Mouse (Mus musculus) CD4-positive helper T cell, adult 2 months (primary cell): ENCODE results near the gene Myo1d.

Experiments used
- DNase-seq: peaks from one replicate; pipeline ENCODE4 v3.0.0-alpha.2; 2012; ENCODE audit warnings: low read depth, missing footprints, low spot score

Gene Myo1d

DNA sequence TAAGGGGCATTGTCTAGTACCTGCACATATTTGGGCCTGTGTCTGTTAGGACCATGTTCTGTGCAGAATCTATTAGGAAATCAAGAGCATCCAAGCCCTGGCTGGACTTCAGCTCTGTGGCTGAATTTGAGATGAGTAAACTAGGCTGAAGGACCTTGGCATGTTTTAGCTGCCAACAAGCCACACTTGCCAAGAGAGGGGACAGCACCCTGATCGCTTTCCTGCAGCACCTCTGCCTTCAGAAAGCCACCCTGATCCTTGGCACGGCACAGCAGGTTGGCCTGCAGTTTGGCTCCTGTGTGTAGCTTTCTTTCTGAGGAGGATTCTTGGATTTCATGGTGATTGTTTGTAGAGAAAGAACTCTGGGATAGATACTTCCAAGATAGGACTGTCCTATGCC, 1.7 kb upstream of the Myo1d start:
- no peak for DNase-seq

DNA sequence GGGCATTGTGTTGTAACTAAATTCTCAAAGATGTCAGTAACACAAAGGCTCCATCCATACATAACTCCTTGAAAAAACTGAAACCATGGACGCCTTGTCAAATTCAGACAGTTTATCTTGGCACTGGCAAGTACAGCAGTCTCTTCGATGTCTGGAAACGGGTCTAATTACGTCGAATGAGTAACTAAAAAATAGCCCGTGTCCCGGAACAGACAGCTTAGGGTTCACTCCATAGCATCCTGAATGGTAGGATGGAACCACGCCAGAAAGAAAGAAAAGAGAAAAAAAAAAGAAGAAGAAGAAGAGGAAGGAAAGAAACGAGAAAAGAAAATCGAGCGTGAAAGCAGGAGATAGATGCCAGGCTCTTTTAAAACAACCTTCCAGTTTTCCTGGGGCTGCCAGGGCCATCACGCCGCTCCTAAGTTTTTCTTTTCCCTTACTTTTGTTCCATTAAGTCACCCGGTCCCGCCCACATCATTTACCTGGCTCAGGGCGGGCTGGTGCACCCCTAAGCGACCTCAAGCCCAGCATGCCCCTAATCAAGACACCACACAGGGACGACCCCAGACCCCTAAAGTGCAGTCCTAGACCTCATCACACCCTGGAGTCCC, 804 bp downstream of the Myo1d start:
- no peak for DNase-seq

DNA sequence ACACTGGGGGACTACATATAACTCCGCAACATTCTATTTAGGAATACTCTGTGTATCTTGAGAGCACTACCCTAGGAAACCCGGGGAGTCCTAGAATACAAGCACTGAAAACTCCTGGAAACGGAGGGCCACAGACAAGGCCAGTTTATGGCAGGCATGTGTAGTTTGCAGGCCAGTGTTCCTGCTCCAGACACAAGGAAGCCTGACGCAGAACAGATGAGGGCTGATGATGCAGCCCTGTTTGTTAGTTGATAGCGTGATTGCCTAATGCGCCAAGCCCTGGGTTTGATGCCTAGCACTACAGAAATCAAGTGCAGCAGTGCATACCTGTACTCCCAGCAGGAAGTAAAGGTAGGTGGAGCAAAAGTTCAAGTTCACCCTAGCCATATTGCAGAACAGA, 1.7 kb downstream of the Myo1d start:
- DNase-seq, result no peak

DNA sequence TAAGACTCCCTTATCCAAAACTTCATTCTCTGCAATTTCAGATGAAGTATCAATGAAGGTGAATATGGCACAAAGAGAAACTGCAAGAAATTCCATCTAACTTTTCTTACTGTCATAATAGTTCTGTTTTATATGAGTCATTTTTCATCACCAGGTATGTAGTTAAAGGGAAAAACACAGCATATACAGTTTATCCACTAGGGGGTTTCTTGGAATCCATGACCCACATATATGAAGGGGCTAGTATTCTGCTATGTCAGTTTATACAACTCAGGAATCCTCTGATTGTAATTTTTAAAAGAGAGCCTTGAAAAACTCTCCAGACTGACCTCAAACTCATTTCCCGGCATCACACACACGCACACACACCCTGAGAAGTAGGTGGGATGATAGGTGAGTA, 2.1 kb downstream of the Myo1d start:
- DNase-seq, result no peak

DNA sequence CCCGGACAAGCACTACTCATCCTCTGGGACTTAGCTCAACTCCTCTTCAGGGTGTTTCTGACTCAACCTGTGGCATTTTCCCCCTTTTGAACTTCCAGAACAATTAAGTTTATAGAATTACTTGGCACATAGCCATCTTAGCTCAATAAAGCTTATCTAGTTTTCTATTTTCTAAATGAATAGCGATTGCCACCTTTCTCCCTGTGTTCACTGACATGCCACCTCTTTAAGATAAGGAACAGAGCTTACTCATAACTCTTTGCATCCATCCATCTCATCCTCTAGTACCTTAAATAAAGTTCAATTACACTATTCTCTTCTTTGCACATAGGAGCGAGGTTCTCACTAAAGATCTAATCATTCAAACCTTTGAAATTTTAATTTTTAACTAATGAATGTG, 4.3 kb downstream of the Myo1d start:
- DNase-seq, result no peak

DNA sequence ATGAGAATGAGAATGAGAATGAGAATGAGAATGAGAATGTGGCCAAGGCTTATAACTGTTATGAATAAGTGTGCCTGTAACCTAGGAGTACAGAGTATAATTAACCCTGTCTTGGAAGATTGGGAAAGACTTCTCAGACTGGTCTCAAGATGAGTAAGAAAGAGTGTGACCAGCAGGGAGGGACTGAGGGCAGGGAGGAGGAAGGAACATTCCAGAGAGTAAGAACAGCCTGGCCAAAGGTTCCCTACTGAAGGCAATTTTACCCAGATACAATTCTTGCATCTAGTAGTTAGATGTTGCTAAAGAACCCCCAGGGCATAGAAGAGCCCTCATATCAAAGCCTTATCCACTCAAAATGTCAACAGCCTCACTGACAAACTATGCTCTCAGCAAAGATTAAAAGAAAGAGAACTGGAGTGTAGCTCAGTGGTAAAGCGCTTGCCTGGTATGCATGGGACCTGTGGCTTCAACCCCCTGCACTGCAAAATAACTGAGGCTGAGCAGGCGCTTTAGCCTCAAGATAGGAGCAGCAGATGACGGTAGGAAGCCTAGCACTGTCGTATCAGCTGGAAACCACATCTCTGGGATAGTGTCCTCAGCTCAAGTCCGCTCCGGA, 7.1 kb downstream of the Myo1d start:
- DNase-seq, result no peak

DNA sequence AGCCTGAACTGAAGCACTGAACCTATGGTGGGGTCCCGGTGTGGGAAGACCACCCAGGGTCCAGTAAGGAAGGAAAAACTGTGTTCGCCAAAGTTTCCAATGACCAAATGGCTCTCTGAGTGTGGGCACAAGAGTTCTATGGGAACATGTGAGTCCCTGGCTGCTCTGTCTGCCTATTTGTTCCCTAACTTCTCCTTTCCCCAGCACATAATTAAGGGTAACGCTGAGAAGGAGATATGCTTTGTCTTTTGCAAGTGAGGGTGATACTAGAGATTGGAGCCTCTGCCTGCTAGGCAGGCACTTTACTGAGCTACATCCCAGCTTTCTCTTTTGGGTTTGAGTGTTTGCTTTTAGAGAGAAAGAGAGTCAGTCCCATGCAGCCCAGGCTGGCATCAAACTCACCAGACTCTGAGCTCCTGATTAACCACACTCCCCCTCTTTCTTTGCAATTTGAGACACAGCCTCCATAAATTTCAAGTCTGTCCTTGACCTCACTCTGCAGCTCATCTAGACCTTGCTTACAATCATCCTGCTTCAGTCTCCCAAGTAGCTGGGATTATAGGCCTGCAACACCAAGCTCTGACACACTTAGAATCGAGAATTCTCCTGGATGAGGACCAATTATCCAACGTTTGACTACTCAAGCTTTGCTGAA, 8.1 kb downstream of the Myo1d start:
- DNase-seq, result no peak

DNA sequence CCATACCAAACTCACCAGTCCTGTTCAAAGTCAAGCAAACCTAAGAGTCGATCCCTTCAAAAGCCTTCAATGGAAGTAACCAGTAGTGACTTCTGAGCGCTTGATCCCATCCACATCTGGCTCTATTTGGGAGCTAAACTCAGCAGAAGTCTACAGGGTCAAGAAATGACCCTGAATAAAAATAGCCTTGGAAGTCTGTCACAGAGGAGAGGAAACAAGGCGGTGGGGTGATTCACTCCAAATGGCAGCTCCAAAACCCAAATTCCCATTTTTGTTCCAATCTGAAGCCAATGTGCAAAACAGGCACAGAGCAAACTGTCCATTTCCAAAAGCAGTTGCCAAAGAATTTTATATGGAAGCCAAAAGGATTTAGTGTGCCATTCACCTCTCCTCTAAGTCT, 8.6 kb downstream of the Myo1d start:
- DNase-seq, result no peak

DNA sequence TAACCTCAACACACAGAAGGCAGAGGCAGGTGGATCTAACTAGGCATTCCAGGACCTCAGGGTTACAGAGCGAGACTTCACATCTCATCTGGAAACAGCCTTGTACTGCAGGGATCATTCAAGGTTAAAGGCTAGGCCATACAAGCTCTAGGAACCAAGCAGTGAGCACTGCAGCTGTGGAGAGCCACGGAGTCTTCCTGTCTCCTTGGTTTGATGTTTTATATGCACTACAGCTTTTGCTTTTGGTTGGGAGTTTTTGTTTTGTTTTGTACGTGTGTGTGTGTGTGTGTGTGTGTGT, 12.6 kb downstream of the Myo1d start:
- no peak for DNase-seq

DNA sequence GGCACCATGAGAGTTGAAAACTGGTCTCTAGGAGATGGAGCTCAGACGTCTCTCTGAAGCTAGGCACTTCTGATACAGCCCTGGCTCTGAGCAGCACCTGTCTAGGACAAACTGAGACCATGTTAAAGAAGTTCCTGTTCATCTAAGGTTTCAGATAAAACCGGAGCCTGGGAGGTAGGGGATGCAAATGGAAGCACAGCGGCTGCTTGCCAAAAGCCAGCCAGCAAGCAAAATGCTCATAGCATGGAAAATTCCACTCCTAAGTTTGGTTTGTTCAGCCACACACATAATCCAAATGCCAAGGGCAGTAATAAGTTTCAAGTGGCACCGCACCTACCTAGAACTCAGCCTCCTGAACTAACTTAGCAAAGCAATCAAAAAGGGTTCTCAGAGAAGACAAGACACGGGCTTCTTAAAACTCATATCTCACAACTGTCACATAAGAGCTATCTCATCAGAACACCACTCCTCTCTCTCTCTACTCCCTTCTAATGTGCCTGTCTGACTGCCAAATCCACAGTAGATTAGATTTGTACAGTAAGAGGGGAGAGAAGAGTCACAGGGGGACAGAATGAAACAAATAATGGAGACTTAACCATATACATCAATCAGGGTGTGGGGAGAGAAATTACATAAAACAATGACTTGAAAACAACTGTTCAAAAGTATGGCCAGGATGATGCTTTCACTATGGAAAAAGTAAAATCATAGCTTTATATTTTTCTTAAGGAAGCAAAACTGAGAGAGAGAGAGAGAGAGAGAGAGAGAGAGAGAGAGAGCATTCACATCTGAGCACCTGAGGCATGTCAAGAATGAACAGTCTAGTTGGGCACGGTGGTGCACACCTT, 13.1 kb downstream of the Myo1d start:
- no peak for DNase-seq

DNA sequence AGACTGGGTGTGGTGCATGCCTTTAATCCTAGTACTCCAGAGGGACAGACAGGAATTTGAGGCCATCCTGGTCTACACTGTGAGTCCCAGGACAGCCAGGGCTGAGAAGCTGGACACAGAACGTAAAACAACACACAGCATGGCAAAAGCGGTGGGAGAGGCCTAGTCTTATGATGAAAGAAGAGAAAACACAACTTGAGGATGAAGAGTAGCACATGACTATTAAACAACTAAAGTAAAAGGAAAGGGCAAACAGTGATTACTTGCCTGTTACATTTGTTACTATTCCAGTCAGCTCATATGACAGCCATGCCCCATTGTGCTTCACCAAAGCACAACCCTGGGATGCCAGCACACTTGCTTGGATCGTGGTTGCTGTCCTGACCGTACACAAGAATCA, 13.8 kb downstream of the Myo1d start:
- DNase-seq, result no peak

DNA sequence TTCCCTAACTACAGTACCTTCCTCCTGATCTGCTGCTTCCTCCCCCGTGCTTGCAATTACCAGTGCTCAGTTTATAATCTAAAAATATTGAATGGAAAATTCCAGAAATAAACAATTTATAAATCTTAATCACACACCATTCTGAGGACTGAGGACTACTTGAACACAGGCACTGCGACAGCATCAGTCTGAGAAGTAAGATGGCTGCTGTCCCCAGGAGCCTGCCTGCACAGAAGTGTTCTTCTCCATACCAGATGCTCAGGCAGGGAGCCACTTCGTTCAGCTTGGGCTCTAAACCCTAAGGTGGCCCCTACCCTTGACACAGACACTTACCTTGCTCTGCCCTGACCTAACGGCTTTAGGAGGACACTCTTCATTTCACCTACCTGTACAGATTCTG, 17.8 kb downstream of the Myo1d start:
- no peak for DNase-seq

DNA sequence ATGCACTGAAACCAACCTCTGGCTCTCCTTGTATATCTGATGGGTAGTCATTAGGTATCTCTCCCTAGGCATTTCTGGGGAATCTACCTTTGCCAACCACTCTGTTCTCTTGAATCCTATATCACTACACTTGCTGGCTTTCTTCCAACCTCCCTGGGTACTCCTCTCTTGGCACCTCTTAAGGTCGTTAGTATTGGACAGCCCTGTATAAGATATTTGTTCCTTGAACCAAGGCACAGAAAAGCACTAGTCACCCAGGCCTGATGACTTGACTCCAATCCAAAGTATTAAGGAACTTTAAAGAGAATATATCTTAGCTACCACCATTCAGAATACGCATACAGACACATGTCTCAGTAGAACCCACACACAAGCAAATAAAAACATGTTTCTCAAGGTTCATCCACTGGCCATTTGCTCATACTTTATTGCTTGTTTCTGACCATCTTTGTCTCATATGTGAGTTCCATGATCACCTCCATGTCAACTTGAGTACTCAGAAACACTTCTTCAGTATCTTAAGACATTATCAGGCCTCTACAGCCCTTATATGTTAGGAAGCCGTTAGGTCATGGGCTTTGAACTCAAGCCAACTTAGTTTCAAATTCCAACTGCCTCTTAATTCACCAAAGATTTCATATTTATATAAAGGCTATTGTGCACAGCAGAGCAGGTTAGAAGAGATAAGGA, 18.4 kb downstream of the Myo1d start:
- no peak for DNase-seq

DNA sequence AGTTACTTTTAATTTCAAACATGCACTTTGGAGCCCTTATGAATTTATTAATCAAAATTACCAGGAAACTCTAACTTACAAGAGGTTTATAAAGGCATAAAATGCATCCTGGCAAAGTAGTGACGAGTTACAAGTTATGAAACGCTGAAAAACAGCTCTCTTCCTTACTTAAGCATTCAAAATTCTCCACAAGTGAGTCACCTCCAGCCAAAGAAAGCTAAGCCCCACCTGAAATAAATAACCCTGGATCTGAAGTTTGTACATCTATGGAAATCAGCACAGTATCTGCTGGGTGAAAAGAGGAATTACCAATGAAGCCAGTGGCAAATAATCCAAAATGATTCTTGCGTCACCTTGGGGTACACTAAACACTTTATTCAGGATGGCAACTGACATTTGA, 20.8 kb downstream of the Myo1d start:
- DNase-seq, result no peak

DNA sequence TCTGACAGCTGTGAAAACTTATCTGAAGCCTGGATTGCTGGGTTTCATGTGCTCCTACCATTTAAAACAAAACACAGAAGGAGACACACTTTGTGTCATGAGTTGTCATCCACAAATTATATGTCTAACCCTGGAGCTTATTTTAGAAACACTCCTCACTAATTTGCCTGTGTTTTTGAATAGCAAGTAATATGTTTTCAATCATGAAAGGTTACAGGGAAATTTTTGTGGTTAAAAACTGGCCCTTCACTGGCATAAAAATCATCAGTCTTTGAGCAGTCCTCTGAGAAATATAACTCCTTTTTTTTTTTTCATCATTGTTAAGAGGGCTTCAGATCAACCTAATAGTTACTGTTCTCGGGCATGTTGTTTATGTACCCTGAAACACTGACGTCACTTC, 25.6 kb downstream of the Myo1d start:
- no peak for DNase-seq

DNA sequence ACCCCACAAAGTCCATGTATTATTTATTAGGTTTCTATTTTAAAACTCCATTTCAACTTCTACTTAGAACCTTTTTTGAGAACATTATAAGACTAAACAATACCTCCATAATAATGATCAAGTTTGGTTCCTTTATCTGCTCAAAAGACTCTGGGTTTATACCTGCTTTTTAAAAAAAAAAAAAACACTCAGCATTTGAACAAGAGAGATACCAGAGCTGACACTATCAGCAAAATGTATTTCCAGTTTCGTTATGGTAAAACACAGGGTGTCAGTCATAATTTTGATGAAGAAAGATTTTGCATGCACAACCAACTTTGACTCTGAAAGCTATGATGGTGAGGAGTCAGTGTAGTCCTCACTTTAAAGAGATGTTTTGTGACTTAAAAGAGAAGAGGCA, 28.7 kb downstream of the Myo1d start:
- DNase-seq, result no peak

DNA sequence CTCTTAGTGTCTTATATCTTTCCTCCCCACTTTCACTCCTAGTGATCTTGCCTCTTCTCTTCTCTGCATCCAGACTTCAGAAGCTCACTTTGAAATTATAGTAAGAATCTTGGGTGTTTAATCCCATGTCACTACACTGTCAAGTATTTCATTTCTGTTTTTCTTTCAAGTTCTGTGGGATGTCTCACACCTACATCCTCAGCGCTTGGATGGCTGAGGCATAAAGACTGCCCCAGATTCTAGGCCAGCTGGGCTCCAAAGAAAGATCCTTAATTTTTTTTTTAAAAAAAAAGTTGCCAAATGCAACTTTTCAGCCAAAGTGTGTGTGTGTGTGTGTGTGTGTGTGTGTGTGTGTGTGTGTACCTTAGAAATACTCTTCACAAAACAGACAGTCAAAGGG, 30.6 kb downstream of the Myo1d start:
- no peak for DNase-seq

DNA sequence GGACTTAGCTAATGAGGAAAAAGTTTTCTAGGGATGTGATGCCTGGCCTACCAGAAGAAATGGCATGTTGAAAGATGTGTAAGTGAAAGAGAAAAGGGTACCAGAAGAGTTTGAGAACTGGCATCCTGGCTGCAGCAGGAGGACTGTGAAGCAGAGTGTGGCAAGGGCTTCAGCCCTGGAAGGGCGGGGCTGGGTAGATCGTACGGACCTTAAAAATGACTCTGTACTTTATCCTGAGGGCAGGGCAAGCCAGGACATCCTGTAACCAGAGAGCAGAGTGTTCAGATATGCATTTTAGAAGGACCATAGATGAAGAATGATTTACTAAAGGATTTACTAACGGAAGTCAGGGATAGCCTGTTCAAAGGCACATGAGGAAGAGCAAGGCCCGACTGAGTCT, 34.4 kb downstream of the Myo1d start:
- DNase-seq, result no peak

DNA sequence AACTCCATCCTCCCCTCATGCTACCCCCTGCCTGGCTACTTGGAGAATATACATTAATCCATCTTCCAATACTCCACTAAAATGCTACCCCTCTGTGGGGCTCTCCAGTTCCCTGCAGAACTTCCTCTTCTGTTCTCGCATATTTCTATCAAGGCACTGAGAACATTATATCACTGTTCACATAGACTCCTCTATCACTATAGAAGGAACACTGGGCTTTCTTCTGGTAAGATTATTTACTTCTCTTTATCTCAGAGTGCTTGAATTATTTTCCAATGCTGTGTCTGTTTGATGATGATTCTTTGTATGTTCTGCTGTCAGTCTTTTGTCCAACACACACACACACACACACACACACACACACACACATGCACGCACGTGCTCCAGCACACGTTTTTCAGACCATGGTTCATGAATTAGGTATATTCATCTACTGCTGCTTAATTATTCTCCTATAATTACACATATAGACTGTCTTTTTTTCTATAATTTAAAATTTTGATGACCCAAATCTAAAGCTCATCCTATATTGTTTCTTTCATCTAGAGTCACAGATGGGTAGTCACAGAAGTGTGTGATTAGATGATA, 35.9 kb downstream of the Myo1d start:
- DNase-seq, result no peak

DNA sequence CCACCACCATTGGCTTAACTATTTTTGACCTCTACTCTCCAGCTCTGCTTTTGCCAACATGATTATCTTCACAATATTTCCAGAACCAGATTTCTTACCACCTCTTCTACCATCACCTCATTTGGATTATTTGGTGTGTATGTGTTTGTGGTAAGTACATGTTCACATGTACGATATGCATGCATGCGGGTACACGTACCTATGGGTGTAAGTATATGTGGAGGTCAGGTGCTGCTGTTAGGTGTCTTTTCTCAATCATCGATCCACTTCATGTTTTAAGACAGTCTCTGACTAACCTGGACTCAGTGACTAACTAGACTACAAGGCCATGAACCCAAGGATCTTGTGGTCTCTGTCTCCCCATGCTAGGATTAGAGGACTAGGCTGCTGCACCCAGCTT, 37.4 kb downstream of the Myo1d start:
- no peak for DNase-seq

DNA sequence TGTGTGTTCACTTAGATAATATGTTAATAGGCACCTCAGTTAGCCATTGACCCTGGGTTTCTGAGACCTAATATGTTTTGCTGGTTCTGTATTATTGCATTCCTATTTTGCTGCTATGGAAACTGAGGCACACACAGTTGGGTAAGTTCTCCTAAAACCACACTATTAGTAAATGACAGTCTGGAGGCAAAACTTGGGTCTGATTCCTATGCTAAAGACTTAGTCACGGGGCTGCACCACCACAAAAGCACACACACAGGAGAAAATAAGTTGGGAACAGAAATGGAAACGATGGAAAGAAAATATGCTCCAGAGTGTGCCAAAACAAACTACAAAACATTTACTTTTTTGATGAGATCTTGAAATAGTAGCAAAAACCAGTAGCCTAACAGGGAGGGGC, 45.1 kb downstream of the Myo1d start:
- DNase-seq, result no peak

DNA sequence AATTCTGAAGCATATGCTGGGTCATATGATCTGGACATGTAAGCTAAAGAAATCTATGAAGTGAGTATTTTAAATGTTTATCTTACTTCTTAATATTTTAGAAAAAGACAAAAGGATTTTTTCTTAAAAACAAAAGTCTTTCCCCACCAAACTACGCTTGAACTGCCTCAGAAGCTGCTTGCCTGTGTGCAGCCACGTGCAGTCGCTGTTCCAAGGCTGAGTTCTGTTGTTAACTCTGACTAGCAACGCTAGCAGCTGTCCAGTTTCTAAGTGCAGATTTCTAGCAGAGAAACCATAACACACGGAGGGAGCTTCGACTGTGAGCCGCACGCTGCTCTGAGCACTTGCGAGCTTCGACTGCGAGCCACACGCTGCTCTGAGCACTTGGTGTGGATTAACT, 55.1 kb downstream of the Myo1d start:
- no peak for DNase-seq
